Mouse (Mus musculus): ENCODE measurements around the gene Olfr766-ps1.
"Not testable (repeated sequence)": the region's sequence is repeated elsewhere in the genome, so short reads cannot be mapped to it uniquely, and the experiment has no call there.

The Olfr766-ps1 gene

GRCm38 (mm10) chr10:129068877-129069276 is at the start of gene Olfr766-ps1:
Gene Olfr766-ps1, minus strand, starts transcription at chr10:129068977.
- no peak for DNase-seq (ENCODE audit: low spot score)

GRCm38 (mm10) chr10:129117761-129118160 is 49.0 kb upstream of the Olfr766-ps1 start, which contains the start of gene Olfr769:
Gene Olfr769, minus strand, starts transcription at chr10:129117861.
- DNase-seq (ENCODE audit: low spot score) = no peak

GRCm38 (mm10) chr10:129115146-129115545 is 46.4 kb upstream of the Olfr766-ps1 start:
- no peak for DNase-seq (ENCODE audit: low spot score)

- DNase-seq (ENCODE audit: low spot score) = no peak
These were observed 32.5 kb upstream of the Olfr766-ps1 start for GRCm38 (mm10) chr10:129101231-129101630.

GRCm38 (mm10) chr10:129099275-129099674 is 30.5 kb upstream of the Olfr766-ps1 start, which contains the start of gene Olfr768:
Gene Olfr768, minus strand, starts transcription at chr10:129099375.
- DNase-seq (ENCODE audit: low spot score) = no peak

- not testable (repeated sequence) for DNase-seq (ENCODE audit: low spot score)
These were observed 14.0 kb upstream of the Olfr766-ps1 start, which contains the start of gene Olfr767 for GRCm38 (mm10) chr10:129082810-129083209. Gene Olfr767, minus strand, starts transcription at chr10:129082910.

- not testable (repeated sequence) for DNase-seq (ENCODE audit: low spot score)
These were observed 18.9 kb downstream of the Olfr766-ps1 start, which contains the start of gene Olfr765 for GRCm38 (mm10) chr10:129049898-129050297. Gene Olfr765, minus strand, starts transcription at chr10:129049998.

- no peak for DNase-seq (ENCODE audit: low spot score)
These were observed 29.0 kb downstream of the Olfr766-ps1 start, which contains the start of gene Olfr764-ps1 for GRCm38 (mm10) chr10:129039796-129040195. Gene Olfr764-ps1, minus strand, starts transcription at chr10:129039896.

GRCm38 (mm10) chr10:129028343-129028742 is 40.4 kb downstream of the Olfr766-ps1 start:
- DNase-seq (ENCODE audit: low spot score) = no peak

GRCm38 (mm10) chr10:129026018-129026662 is 42.6 kb downstream of the Olfr766-ps1 start:
- peak; percentile 33 for DNase-seq (ENCODE audit: low spot score)

GRCm38 (mm10) chr10:129023319-129023718 is 45.5 kb downstream of the Olfr766-ps1 start:
- no peak for DNase-seq (ENCODE audit: low spot score)

- no peak for DNase-seq (ENCODE audit: low spot score)
These were observed 54.3 kb downstream of the Olfr766-ps1 start for GRCm38 (mm10) chr10:129014477-129014876.

All from ovary, postnatal 14 days (tissue).